Mouse (Mus musculus) forebrain, embryonic 13.5 days (tissue): ENCODE measurements around the gene Zfp51. TPM values are rescaled to one million over a fixed set of nuclear protein-coding genes. Genes with fewer than 3 reads are reported as not detected.
"Not testable (repeated sequence)": the region's sequence is repeated elsewhere in the genome, so short reads cannot be mapped to it uniquely, and the experiment has no call there.

Experiments used
- ATAC-seq: fragments of 200-750 bp; cut with Nextera tagmentation; 2 replicates; pipeline ENCODE4 v1.8.0; 2017
- H3K27ac ChIP-seq: fragments of 300-500 bp; sonication (generic); 2 replicates; pipeline ENCODE4 v1.5.1; 2015; ENCODE audit warnings: inconsistent platforms, mild to moderate bottlenecking, moderate library complexity
- H3K27me3 ChIP-seq: fragments of 300-500 bp; sonication (generic); 2 replicates; pipeline ENCODE4 v1.6.1; 2015; ENCODE audit warnings: mild to moderate bottlenecking, inconsistent platforms
- H3K36me3 ChIP-seq: fragments of 300-500 bp; sonication (generic); 2 replicates; pipeline ENCODE4 v1.6.1; 2015; ENCODE audit warnings: mild to moderate bottlenecking, inconsistent platforms; ENCODE audit not compliant: poor library complexity, severe bottlenecking
- H3K4me1 ChIP-seq: fragments of 300-500 bp; sonication (generic); 2 replicates; pipeline ENCODE4 v1.6.1; 2015; ENCODE audit warnings: inconsistent platforms
- H3K4me2 ChIP-seq: fragments of 300-500 bp; sonication (generic); 2 replicates; pipeline ENCODE4 v1.6.1; 2015; ENCODE audit warnings: inconsistent platforms, mild to moderate bottlenecking, moderate library complexity
- H3K4me3 ChIP-seq: fragments of 300-500 bp; sonication (generic); 2 replicates; pipeline ENCODE4 v1.5.1; 2015; ENCODE audit warnings: mild to moderate bottlenecking, inconsistent platforms
- H3K9ac ChIP-seq: fragments of 300-500 bp; sonication (generic); 2 replicates; pipeline ENCODE4 v1.6.1; 2015; ENCODE audit warnings: mild to moderate bottlenecking, inconsistent platforms
- H3K9me3 ChIP-seq: fragments of 300-500 bp; sonication (generic); replicated peaks from 2 replicates; pipeline ENCODE4 v1.6.1; 2016; ENCODE audit warnings: inconsistent platforms
- WGBS: fragments of 180-500 bp; shearing (Covaris S2); methylation state at CpG from one replicate; pipeline ENCODE4 v1.1.7; 2015; 5-methylcytosine and 5-hydroxymethylcytosine counted together
- polyA plus RNA-seq: library from polyadenylated mRNA; unstranded; fragments of >200 nt; fragmentation: Nextera tagmentation; extraction: Ambion mirVana; gene quantifications from 2 replicates; pipeline ENCODE4 v1.2.1, GENCODE M21; 2015

Zfp51 gene
- 13.1 and 15.2 TPM in 2 replicates for polyA plus RNA-seq

DNA sequence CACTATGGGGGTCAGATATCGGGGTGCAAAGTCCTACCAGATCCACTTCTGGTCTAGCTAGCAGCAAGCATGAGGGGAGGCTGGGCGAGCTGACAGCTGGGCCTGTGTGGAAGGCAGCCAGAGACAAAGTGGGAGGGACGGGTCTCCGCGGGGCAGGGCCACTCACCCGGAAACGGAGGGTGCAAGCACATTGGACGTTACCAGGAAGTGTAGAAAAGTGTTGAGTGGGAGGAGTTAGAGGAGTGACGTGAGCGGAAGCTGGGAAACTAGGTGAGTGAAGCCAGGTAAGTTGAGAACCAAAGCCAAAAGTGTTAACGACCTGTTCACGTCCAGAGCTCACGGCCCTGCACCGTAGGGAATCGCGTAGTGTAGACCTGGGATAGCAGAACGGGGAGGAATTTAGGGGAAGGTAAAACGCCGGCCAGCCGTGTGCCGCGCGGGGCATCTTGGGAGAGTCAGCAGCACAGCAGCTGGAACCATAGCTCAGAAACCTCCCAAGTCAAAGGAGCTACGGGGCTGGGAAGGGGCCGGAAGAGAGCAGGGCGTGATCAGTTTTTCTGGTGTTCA lies at the start of gene Zfp51:
Gene Zfp51 (plus strand): TSS at position 237 of the 567 bp plus-strand sequence.
- peak within 1 kb of the TSS; percentile 60 for H3K9ac ChIP-seq
- peak within 1 kb of the TSS; percentile 64 for H3K4me2 ChIP-seq
- peak; percentile 99 for ATAC-seq
- H3K36me3 ChIP-seq, result no peaks in the 10 kb centered on the region; the same call in 1 of the 2 replicates
- H3K27me3 ChIP-seq, result no peaks in the 10 kb centered on the region
- no peaks in the 10 kb centered on the region for H3K9me3 ChIP-seq
- H3K4me3 ChIP-seq, result peak within 1 kb of the TSS; percentile 65
- H3K4me1 ChIP-seq, result peaks cover 6% of the 10 kb centered on the region
- 0% methylated on average over 26 of the region's 26 CpGs for WGBS
- peak within 1 kb of the TSS; percentile 74 for H3K27ac ChIP-seq

DNA sequence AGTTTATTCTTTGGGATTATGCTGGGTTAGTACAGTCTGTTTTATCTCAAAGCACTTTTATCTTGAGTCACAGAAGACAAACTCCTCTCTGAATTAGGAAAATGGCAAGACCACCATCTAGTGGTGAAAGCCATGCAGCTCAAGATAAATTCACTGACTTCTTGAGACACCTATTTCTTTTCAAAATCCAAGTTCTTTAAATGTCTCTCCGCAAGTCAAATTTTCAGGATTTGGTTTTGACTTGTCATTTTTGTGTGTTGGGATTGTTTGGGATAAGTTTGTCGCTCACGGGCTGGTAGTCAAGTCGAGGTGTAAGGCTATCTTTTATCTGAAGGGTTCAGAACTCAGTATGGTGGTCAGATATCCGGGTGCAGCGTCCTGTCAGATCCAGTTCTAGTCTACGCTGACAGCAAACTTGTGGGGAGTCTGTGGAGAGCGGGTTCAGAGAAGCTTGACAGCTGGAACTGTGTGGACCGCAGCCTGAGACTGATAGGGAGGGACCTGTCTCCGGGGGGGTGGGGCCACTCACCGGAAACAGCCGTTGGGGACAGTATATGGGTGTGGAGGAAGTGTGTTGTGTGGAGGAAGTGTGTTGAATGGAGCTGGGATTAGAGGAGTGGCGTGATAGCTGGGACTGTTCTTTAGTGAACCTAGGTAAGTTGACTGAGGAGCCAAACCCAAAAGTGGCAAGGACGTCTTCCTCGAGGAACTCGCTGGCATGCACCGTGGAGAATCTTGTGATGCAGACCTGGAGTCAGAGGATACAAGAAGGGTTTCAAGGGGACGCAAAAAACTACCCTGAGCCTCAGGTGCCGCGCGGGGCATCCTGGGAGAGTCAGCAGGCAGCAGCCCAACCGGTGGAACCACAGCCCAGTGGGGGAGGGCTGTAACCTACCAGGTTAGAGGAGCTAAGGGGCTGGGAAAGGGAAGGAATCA lies 27.2 kb upstream of the Zfp51 start, which contains the start of gene Zfp54:
Gene Zfp54 (plus strand): TSS at position 564 of the 936 bp plus-strand sequence.
- Histone ChIP-seq H3K4me1 (no peaks in the 10 kb centered on the region), H3K36me3 (no peaks in the 10 kb centered on the region), H3K9ac (peak within 1 kb of the TSS; percentile 51), H3K4me3 (peak within 1 kb of the TSS; percentile 43), H3K27me3 (no peaks in the 10 kb centered on the region), H3K4me2 (peak within 1 kb of the TSS; percentile 75), H3K9me3 (no peaks in the 10 kb centered on the region), H3K27ac (no peak within 1 kb of the TSS)
- ATAC-seq, result peak; percentile 99
- WGBS, result 1% methylated on average over 22 of the region's 22 CpGs

GRCm38 (mm10) chr17:21438806-21439400 lies 11.3 kb upstream of the Zfp51 start:
- H3K9ac ChIP-seq, H3K4me2 ChIP-seq, H3K27me3 ChIP-seq, H3K4me1 ChIP-seq, H3K4me3 ChIP-seq, H3K9me3 ChIP-seq, ATAC-seq, H3K36me3 ChIP-seq, H3K27ac ChIP-seq: not testable (repeated sequence)
- 86% methylated on average over 9 of the region's 9 CpGs for WGBS

- Histone ChIP-seq H3K36me3 (no peaks in the 10 kb centered on the region; the same call in 1 of the 2 replicates), H3K27me3 (no peaks in the 10 kb centered on the region), H3K27ac (peak overlapping the region; percentile 74), H3K9me3 (no peaks in the 10 kb centered on the region), H3K4me1 (peaks cover 6% of the 10 kb centered on the region), H3K4me3 (peak overlapping the region; percentile 65), H3K9ac (peak overlapping the region; percentile 60), H3K4me2 (peak overlapping the region; percentile 64)
- ATAC-seq, result peak; percentile 86
- 1% methylated on average over 3 of the region's 3 CpGs for WGBS
Observed at GRCm38 (mm10) chr17:21449669-21450068, 505 bp upstream of the Zfp51 start.

- Histone ChIP-seq H3K27me3 (no peaks in the 10 kb centered on the region), H3K4me2 (no peak overlapping the region), H3K36me3 (peaks cover 50% of the 10 kb centered on the region), H3K4me3 (no peak overlapping the region), H3K9ac (no peak overlapping the region), H3K27ac (no peak overlapping the region), H3K9me3 (no peaks in the 10 kb centered on the region), H3K4me1 (no peaks in the 10 kb centered on the region)
- ATAC-seq, result no peak
- 94% methylated on average over 5 of the region's 5 CpGs for WGBS
Observed at GRCm38 (mm10) chr17:21463550-21463949, 13.4 kb downstream of the Zfp51 start.

DNA sequence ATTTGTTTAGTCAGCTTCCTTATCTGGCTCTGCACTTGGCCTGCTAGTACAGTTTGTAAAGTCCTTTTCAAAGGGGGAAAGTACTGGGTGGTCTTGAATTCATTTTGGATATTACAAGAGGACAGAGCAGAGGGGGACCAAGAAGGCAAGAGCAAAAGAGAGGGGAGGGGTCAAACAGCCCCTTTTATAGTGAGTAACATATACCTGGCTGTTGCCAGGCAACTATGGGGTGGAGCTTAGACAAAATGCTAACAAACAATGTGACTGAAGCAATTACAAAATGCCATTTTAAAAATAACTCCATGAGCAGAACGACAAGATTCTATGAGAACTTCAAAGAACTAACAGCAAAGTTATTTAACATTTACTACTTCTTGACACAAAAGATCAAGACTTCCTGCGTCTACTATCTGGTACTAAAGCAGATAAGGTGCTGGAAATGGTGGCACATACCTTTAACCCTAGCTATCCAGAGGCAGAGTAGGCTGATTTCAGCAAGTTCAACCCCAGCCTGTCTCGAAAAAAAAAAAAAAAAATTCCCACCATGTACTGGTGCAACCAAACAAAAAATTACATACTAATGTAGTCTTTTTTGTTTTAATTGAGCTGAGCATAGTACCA lies 22.0 kb downstream of the Zfp51 start:
- no peak overlapping the region for H3K4me3 ChIP-seq
- no peaks in the 10 kb centered on the region for H3K27me3 ChIP-seq
- no peaks in the 10 kb centered on the region for H3K9me3 ChIP-seq
- WGBS, result 65% methylated on average over 3 of the region's 3 CpGs
- no peak overlapping the region for H3K9ac ChIP-seq
- H3K4me2 ChIP-seq, result no peak overlapping the region
- ATAC-seq, result no peak
- no peaks in the 10 kb centered on the region for H3K36me3 ChIP-seq
- H3K4me1 ChIP-seq, result 0 out of 2 replicates have a peak, but pooled peaks cover 5% of the 10 kb centered on the region
- H3K27ac ChIP-seq, result no peak overlapping the region

- 76% methylated on average over 2 of the region's 2 CpGs for WGBS
- no peaks in the 10 kb centered on the region for H3K27me3 ChIP-seq
- no peaks in the 10 kb centered on the region for H3K36me3 ChIP-seq
- H3K9me3 ChIP-seq, result no peaks in the 10 kb centered on the region
- ATAC-seq, result no peak
- H3K4me3 ChIP-seq, result no peak overlapping the region
- H3K9ac ChIP-seq, result no peak overlapping the region
- H3K4me1 ChIP-seq, result 0 out of 2 replicates have a peak, but pooled peaks cover 5% of the 10 kb centered on the region
- H3K4me2 ChIP-seq, result no peak overlapping the region
- H3K27ac ChIP-seq, result no peak overlapping the region
Observed at GRCm38 (mm10) chr17:21472653-21473307, 22.6 kb downstream of the Zfp51 start.

DNA sequence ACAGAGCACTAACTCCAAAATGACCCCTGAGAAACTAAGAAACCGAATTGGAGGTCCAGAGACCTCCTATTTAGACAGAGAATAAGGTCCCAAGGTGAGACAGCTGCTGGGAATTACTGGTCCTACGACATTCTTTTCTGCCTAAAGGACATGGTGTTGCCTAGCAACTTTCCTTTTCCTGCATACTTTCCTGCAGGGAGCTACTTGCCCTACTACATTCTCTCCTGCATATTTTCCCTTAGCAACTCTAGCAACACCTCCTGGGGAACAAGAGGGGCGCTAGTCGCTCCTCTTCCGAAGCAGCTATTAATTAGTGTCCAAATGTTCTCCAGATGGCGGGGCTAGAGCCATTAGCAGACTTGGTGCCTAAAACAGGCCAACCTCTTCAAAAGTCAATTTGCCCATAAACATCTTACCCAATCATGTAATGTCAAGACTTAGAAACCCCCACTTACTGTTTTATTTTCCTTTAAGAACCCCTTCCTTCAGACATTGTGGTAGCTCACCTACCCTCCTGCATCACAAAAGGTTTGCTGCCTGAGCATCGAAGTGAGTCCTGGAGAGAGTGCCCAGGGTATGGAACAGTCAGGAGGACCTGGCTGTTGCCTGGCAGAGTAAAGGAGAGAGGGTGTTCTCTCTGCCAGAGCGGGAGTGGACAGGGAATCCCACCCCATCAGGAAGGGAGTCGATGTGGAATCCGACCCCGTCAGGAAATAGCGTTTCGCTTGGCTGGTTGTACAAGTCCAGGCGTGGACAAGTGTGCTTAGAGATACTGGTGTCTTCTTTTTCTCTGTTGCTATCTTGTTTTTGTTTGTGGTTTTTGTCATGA lies 23.4 kb downstream of the Zfp51 start:
- Histone ChIP-seq H3K4me3 (no peak overlapping the region), H3K4me1 (0 out of 2 replicates have a peak, but pooled peaks cover 5% of the 10 kb centered on the region), H3K9ac (no peak overlapping the region), H3K36me3 (no peaks in the 10 kb centered on the region), H3K27ac (no peak overlapping the region), H3K4me2 (no peak overlapping the region), H3K9me3 (no peaks in the 10 kb centered on the region), H3K27me3 (no peaks in the 10 kb centered on the region)
- no peak for ATAC-seq
- WGBS, result 43% methylated on average over 14 of the region's 14 CpGs

DNA sequence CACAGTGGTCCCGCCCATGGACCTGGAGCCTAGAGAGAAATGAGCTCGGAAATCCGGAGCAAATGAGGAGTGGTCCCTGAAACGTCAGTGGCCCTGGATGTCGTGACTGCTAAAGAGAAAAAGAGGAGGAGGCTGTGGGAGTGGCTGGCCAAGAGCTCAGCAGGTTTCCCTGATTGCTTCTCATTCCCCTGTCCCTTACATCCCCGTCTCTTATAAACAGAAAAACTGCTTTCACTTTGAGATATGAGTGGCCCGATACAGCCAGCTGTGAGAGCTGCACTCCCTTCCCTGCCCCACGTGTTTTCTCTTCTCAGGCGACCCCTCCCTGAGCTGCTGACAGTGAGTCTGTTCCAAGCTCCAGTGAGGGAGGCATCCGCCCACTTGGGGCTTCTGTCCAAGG lies 24.6 kb downstream of the Zfp51 start:
- ATAC-seq, H3K4me1 ChIP-seq, H3K4me3 ChIP-seq, H3K27ac ChIP-seq, H3K27me3 ChIP-seq, H3K4me2 ChIP-seq, H3K9me3 ChIP-seq, H3K9ac ChIP-seq, H3K36me3 ChIP-seq: not testable (repeated sequence)
- WGBS, result 23% methylated on average over 10 of the region's 10 CpGs

DNA sequence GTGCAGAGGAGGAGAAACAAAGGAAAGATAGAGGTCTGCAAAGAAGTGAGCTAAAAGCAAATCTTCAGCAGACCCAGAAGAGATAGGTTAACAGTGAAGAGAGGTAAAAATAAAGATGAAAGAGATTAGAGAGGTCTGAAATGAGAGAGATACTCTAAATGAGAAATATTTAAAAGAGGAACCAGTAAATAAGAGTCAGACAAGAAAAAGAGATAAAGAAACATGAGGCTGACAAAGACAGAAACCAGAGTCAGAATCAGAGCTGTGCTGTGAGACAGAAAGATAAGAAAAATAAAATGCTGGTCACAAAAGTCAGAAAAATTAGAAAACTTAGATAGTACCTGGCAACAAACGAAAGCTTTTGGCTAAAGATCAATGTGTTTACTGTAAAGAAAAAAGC lies 25.1 kb downstream of the Zfp51 start:
- H3K27ac ChIP-seq, H3K9me3 ChIP-seq, H3K9ac ChIP-seq, H3K4me1 ChIP-seq, H3K36me3 ChIP-seq, ATAC-seq, H3K27me3 ChIP-seq, H3K4me2 ChIP-seq, H3K4me3 ChIP-seq: not testable (repeated sequence)
- whole genome bisulfite sequencing, result 94% methylated on average over 1 of the region's 1 CpGs

DNA sequence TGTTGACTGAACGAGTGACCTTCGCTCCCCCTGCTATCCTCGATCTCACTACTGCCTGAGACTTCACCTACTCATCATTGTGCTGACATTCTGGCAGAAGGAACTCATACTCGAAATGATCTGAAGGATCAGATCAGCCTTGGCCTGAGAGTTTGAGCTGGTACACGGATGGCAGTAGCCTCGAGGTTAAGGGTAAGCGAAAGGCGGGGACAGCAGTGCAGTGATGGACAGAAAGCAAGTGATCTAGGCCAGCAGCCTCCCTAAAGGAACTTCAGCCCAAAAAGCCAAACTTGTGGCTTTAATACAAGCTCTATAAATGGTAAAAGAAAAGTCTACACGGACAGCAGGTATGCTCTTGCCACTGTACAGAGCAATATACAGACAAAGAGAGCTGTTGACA lies 26.2 kb downstream of the Zfp51 start:
- not testable (repeated sequence) for H3K36me3 ChIP-seq, H3K27me3 ChIP-seq, H3K27ac ChIP-seq, H3K9ac ChIP-seq, ATAC-seq, H3K9me3 ChIP-seq, H3K4me1 ChIP-seq, H3K4me3 ChIP-seq, H3K4me2 ChIP-seq
- WGBS, result 93% methylated on average over 5 of the region's 9 CpGs
